Mouse (Mus musculus): Measurements from ENCODE around the gene Gm37240.

- TF ChIP-seq POLR2A (IDR thresholded peaks at IDR 0.05; ENCODE audit: low read depth, low read length) (no peak), CTCF (IDR thresholded peaks at IDR 0.05; ENCODE audit: borderline replicate concordance, insufficient read depth, low read length) (no peak)
Measured at GRCm38 (mm10) chr3:84775577-84775976, 1111.7 kb downstream of the Gm37240 start.
